Mouse (Mus musculus) heart, embryonic 11.5 days (tissue): ENCODE data around the gene 0610010K14Rik. TPM values are rescaled to one million over a fixed set of nuclear protein-coding genes. Genes with fewer than 3 reads are reported as not detected.

Experiments used
- ATAC-seq: fragments of 200-750 bp; cut with Nextera tagmentation; replicated peaks from 2 replicates; pipeline ENCODE4 v1.8.0; 2017; ENCODE audit warnings: moderate library complexity; ENCODE audit not compliant: insufficient number of reproducible peaks, low FRiP score, low TSS enrichment
- H3K27ac ChIP-seq: fragments of 300-500 bp; sonication (generic); 2 replicates; pipeline ENCODE4 v1.5.1; 2014; ENCODE audit warnings: mild to moderate bottlenecking, low read depth, low read length
- H3K27me3 ChIP-seq: fragments of 300-500 bp; sonication (generic); 2 replicates; pipeline ENCODE4 v1.6.1; 2014; ENCODE audit warnings: mild to moderate bottlenecking, low read length, mixed read lengths; ENCODE audit not compliant: control insufficient read depth, insufficient read depth
- H3K36me3 ChIP-seq: fragments of 300-500 bp; sonication (generic); 2 replicates; pipeline ENCODE4 v1.6.1; 2014; ENCODE audit warnings: mild to moderate bottlenecking, low read length, moderate library complexity, mixed read lengths; ENCODE audit not compliant: control insufficient read depth, insufficient read depth
- H3K4me1 ChIP-seq: fragments of 300-500 bp; sonication (generic); 2 replicates; pipeline ENCODE4 v1.6.1; 2014; ENCODE audit warnings: low read length; ENCODE audit not compliant: control insufficient read depth, insufficient read depth
- H3K4me2 ChIP-seq: fragments of 300-500 bp; sonication (generic); 2 replicates; pipeline ENCODE4 v1.6.1; 2014; ENCODE audit warnings: mild to moderate bottlenecking, moderate library complexity
- H3K4me3 ChIP-seq: fragments of 300-500 bp; sonication (generic); 2 replicates; pipeline ENCODE4 v1.5.1; 2014; ENCODE audit warnings: low read depth, low read length
- H3K9ac ChIP-seq: fragments of 300-500 bp; sonication (generic); 2 replicates; pipeline ENCODE4 v1.6.1; 2014; ENCODE audit warnings: mild to moderate bottlenecking, low read depth, low read length, moderate library complexity
- H3K9me3 ChIP-seq: fragments of 300-500 bp; sonication (generic); replicated peaks from 2 replicates; pipeline ENCODE4 v1.6.1; 2016; ENCODE audit warnings: low read length; ENCODE audit not compliant: control insufficient read depth
- WGBS: fragments of 180-500 bp; shearing (Covaris S2); extraction: QIAGEN DNeasy Blood & Tissue Kit; methylation state at CpG from one replicate; pipeline ENCODE4 v1.1.7; 2014; ENCODE audit not compliant: insufficient replicate concordance; 5-methylcytosine and 5-hydroxymethylcytosine counted together
- polyA plus RNA-seq: library from polyadenylated mRNA; unstranded; fragments of >200 nt; fragmentation: Nextera tagmentation; extraction: Ambion mirVana; gene quantifications from 2 replicates; pipeline ENCODE4 v1.2.1, GENCODE M21; 2014

The 0610010K14Rik gene
- polyA plus RNA-seq, 1 experiment from 2014 or later = 132 TPM

- 1% methylated on average over 32 of the region's 32 CpGs for WGBS
- Histone ChIP-seq H3K4me2 (peak overlapping the region; percentile 68), H3K9ac (peak overlapping the region; percentile 75; the same call in 1 of the 2 replicates), H3K27me3 (peaks cover 51% of the 10 kb centered on the region), H3K9me3 (no peaks in the 10 kb centered on the region), H3K4me3 (peak overlapping the region; percentile 48), H3K27ac (peak overlapping the region; percentile 93), H3K4me1 (peaks cover 44% of the 10 kb centered on the region), H3K36me3 (0 out of 2 replicates have a peak, but pooled peaks cover 2% of the 10 kb centered on the region)
- peak; percentile 47 for ATAC-seq
These were observed 7.4 kb downstream of the 0610010K14Rik start for GRCm38 (mm10) chr11:70230239-70230727.

DNA sequence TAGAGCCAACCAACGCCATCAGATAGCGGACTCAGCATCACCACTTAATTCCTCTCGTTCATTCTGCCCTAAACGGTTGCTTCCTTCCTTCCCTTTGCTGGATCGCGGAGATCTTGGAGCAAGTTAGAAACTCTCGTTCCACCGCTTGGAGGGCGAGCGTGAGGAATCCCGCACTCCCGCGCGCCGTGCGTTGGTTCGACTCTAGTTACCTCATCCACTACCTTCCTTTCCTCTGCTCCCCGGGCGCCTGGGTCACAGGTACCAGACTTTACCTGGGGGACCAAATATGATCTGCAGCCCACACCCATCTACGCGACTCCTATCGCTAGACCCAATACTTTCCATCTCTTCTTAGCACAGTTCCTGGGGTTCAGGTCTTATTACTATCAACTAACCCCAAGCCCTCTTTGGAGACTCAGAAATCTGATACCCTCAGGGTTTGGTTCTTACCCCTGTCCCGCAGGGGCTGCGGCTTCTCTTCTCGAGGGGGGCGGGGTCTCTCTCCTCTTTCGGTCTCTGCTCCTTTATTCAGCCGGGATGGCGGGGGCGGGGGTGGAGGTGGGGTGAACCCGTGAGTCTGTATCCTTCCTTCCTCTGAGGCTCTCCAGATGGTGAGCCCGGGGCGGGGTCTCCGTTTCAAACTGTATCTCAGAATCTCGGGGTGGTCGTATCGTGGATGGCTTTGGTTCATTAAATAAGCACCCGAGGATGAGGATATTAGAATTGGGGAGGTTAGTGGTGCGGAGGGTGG, 8.3 kb downstream of the 0610010K14Rik start, which contains the start of gene Bcl6b:
Gene Bcl6b (minus strand): TSS at position 539 of the 751 bp plus-strand sequence.
- Histone ChIP-seq H3K27ac (peak within 1 kb of the TSS; percentile 93), H3K9me3 (no peaks in the 10 kb centered on the region), H3K27me3 (peaks cover 55% of the 10 kb centered on the region), H3K4me3 (peak within 1 kb of the TSS; percentile 48), H3K4me2 (peak within 1 kb of the TSS; percentile 68), H3K9ac (peak within 1 kb of the TSS; percentile 75), H3K36me3 (no peaks in the 10 kb centered on the region), H3K4me1 (peaks cover 44% of the 10 kb centered on the region)
- 4% methylated on average over 39 of the region's 39 CpGs for WGBS
- no peak for ATAC-seq

GRCm38 (mm10) chr11:70228828-70229227, 8.9 kb downstream of the 0610010K14Rik start:
- peak overlapping the region; percentile 75 for H3K9ac ChIP-seq
- peak; percentile 74 for ATAC-seq
- H3K27ac ChIP-seq = peak overlapping the region; percentile 93
- H3K27me3 ChIP-seq = peaks cover 55% of the 10 kb centered on the region
- H3K4me1 ChIP-seq = peaks cover 44% of the 10 kb centered on the region
- peak overlapping the region; percentile 48 for H3K4me3 ChIP-seq
- H3K4me2 ChIP-seq = peak overlapping the region; percentile 68
- 0% methylated on average over 19 of the region's 19 CpGs for WGBS
- H3K36me3 ChIP-seq = no peaks in the 10 kb centered on the region
- no peaks in the 10 kb centered on the region for H3K9me3 ChIP-seq

DNA sequence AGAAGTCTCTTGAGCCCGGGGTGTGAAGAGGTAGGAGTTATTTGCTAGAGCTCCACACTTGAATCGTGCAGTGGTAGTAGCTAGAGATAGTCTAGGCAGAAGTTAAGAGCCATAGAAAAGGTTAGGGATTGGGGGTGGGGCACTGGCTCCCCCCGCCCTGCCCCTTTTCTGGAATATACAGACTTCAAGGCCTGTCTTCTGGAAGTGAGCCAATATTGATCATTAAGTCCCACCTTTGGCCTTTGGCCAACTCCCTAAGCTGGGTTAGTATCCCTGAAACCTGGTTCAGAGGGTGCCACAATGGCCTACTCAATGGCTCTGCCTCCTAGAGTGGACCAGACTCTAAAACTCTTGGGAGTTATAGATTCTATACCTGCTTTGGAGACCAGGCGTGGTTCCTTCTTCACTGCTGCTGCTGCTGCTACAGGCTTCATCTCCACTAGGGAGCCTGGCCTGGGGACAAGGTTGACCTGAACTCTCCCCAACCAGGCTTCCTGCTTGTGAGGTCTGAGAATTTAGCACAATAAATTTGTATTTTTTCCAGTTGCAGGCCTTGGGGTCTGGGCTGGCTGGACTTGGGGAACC, 10.0 kb downstream of the 0610010K14Rik start:
- peak overlapping the region; percentile 68 for H3K4me2 ChIP-seq
- no peaks in the 10 kb centered on the region for H3K36me3 ChIP-seq
- H3K27me3 ChIP-seq = peaks cover 55% of the 10 kb centered on the region
- 0 out of 2 replicates have a peak overlapping the region, but pooled peaks have one; percentile 18 for H3K27ac ChIP-seq
- H3K9me3 ChIP-seq = no peaks in the 10 kb centered on the region
- H3K4me3 ChIP-seq = peak overlapping the region; percentile 48
- ATAC-seq = no peak
- peaks cover 43% of the 10 kb centered on the region for H3K4me1 ChIP-seq
- peak overlapping the region; percentile 75; the same call in 1 of the 2 replicates for H3K9ac ChIP-seq
- 71% methylated on average over 4 of the region's 4 CpGs for WGBS

GRCm38 (mm10) chr11:70227126-70227525, 10.6 kb downstream of the 0610010K14Rik start:
- H3K4me1 ChIP-seq = peaks cover 43% of the 10 kb centered on the region
- H3K9me3 ChIP-seq = no peaks in the 10 kb centered on the region
- ATAC-seq = no peak
- 26% methylated on average over 5 of the region's 5 CpGs for WGBS
- H3K9ac ChIP-seq = peak overlapping the region; percentile 34
- peak overlapping the region; percentile 48 for H3K4me3 ChIP-seq
- peaks cover 55% of the 10 kb centered on the region for H3K27me3 ChIP-seq
- peak overlapping the region; percentile 68 for H3K4me2 ChIP-seq
- H3K27ac ChIP-seq = 0 out of 2 replicates have a peak overlapping the region, but pooled peaks have one; percentile 18
- no peaks in the 10 kb centered on the region for H3K36me3 ChIP-seq

DNA sequence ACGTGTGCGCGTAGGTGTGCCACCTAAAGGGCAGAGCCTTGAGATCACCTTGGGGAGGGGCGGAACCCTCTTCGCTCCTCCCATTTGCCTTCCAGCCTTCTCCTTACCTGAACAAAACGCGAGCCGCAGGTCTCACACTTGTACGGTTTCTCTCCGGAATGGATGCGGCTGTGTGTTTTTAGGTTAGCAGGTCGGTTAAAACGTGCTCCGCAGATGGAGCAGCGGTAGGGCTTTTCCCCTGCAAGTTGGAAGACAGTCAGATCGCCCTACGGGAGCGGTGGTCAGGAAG, 11.2 kb downstream of the 0610010K14Rik start:
- H3K27me3 ChIP-seq = peaks cover 55% of the 10 kb centered on the region
- peak overlapping the region; percentile 48 for H3K4me3 ChIP-seq
- peaks cover 48% of the 10 kb centered on the region for H3K4me1 ChIP-seq
- peak overlapping the region; percentile 68 for H3K4me2 ChIP-seq
- WGBS = 10% methylated on average over 18 of the region's 18 CpGs
- no peaks in the 10 kb centered on the region for H3K36me3 ChIP-seq
- H3K9me3 ChIP-seq = no peaks in the 10 kb centered on the region
- peak overlapping the region; percentile 34 for H3K9ac ChIP-seq
- no peak overlapping the region for H3K27ac ChIP-seq
- no peak for ATAC-seq

DNA sequence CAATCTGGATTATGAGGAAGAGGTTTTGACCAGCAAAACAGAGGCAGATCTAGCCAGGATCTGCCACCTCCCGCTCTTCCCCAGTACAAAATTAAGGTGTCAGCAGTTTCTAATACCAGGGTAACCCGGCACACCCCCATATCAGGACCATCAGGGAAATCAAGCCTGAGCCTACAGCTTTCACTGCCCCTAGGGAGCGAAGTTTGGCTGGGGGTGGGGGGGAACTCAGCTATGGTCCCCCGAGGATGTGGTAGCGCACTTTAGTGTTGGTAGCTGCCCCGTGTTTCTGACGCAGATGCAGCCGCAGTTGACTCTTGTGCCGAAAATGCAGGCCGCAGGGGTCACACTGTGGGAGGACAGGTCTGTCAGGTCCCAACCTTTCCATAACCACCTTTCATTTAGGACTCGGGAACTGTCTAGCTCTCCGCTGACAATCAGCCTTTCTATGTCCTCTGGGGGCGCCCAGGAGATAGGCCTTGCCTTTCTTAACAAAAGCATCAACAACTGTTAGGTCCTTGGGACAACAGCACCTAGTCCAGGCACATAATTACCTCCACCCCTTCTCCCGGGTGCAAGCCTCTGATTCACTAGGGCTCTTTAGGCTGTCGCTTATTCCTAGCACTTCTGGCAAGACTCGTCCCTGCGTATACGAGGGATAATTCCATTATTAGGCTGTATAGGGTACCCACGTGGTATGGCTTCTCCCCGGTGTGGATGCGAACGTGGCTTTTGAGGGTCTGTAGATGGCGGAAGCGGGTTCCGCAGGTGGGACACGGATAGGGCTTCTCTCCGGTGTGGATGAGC, 11.7 kb downstream of the 0610010K14Rik start:
- Histone ChIP-seq H3K9ac (peak overlapping the region; percentile 34; the same call in 1 of the 2 replicates), H3K4me1 (peaks cover 48% of the 10 kb centered on the region), H3K9me3 (no peaks in the 10 kb centered on the region), H3K4me3 (peak overlapping the region; percentile 48), H3K4me2 (peak overlapping the region; percentile 68), H3K36me3 (no peaks in the 10 kb centered on the region), H3K27me3 (peaks cover 54% of the 10 kb centered on the region), H3K27ac (no peak overlapping the region)
- no peak for ATAC-seq
- 20% methylated on average over 27 of the region's 27 CpGs for WGBS

DNA sequence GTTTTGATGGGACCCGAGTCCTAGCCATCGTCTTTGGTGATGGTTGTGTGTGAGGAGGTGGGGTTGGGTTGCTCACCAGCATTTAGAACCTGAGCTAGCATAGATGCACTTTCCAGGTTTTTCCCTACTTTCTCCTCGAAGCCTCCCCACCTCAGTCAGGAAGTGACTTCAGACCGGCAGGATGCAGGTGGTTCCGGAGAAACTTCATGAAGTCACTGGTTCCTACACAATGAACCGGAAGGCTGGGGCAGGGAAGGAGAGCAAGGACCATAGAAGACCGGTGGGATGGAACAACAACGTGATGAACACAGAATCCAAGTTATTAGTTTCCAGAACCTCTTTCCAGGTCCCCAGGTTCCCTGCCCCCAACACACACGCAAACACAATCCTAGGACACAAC, 14.0 kb downstream of the 0610010K14Rik start:
- ATAC-seq = no peak
- H3K4me3 ChIP-seq = no peak overlapping the region
- H3K27ac ChIP-seq = peak overlapping the region; percentile 60
- H3K27me3 ChIP-seq = peaks cover 39% of the 10 kb centered on the region
- peaks cover 40% of the 10 kb centered on the region for H3K4me1 ChIP-seq
- 64% methylated on average over 9 of the region's 9 CpGs for WGBS
- H3K9me3 ChIP-seq = no peaks in the 10 kb centered on the region
- no peak overlapping the region for H3K9ac ChIP-seq
- H3K36me3 ChIP-seq = no peaks in the 10 kb centered on the region
- peak overlapping the region; percentile 12; the same call in 1 of the 2 replicates for H3K4me2 ChIP-seq
